Mouse (Mus musculus) E14TG2a.4 (cell line): Measurements from ENCODE around the gene Umad1.

ENCODE experiments used
- CTCF ChIP-seq: conservative IDR thresholded peaks from 2 replicates; pipeline ENCODE4 v1.5.1; 2014; ENCODE audit warnings: low read length
- POU5F1 ChIP-seq: IDR thresholded peaks from 2 replicates; pipeline ENCODE4 v1.6.1; 2014; ENCODE audit warnings: low read length, borderline replicate concordance

DNA sequence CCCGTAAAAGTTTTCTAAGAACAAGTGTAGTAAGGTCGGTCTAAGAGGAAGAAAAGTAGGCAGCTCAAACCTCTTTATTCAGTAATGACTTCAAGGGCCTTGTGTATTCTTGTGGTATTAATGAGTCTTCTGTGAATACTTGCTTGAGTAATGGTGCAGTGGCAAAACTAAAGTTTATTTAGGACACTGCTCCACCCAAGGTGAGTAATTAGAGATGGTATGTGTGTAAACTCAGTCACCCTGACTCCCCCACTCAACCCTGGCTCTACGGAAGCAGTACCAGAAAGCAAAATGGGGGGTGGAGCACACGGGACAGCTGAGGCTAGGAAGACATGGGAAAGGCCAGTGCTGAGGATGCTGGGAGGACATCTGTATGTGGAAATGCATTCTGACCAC lies 236.7 kb downstream of the Umad1 start:
- TF ChIP-seq CTCF (no peak), POU5F1 (no peak)
